Mouse (Mus musculus) inflammation-experienced regulatory T-cells, adult 6 months (primary cell): ENCODE results near the gene Pomgnt2. TPM values are rescaled to one million over a fixed set of nuclear protein-coding genes. Genes with fewer than 3 reads are reported as not detected.

Experiments
- ATAC-seq: one replicate; pipeline ENCODE4 v1.8.0; 2017
- polyA plus RNA-seq, 3 experiments: library from polyadenylated mRNA; unstranded; fragments of 100-300 nt; shearing (Covaris generic); gene quantifications; one replicate each; pipeline ENCODE4 v1.2.1; 2017

The Pomgnt2 gene
- polyA plus RNA-seq, 3 experiments from 2014 or later = 0.40 TPM; not detected in 2

- no peak for ATAC-seq
Observed at GRCm38 (mm10) chr9:121964941-121965340, 32.0 kb downstream of the Pomgnt2 start.

- no peak for ATAC-seq
Observed at GRCm38 (mm10) chr9:121959966-121960635, 36.8 kb downstream of the Pomgnt2 start.

- ATAC-seq = no peak
Observed at GRCm38 (mm10) chr9:121952596-121952995, 44.3 kb downstream of the Pomgnt2 start.

GRCm38 (mm10) chr9:121951114-121951423 lies 45.8 kb downstream of the Pomgnt2 start:
- ATAC-seq = no peak

- no peak for ATAC-seq
Observed at GRCm38 (mm10) chr9:121950418-121951113, 46.3 kb downstream of the Pomgnt2 start, which contains the start of gene Fam198a. Gene Fam198a (plus strand): TSS chr9:121950988.

GRCm38 (mm10) chr9:121948431-121948830 lies 48.5 kb downstream of the Pomgnt2 start:
- ATAC-seq = no peak

- ATAC-seq = no peak
Observed at GRCm38 (mm10) chr9:121947784-121948183, 49.1 kb downstream of the Pomgnt2 start.

- ATAC-seq = no peak
Observed at GRCm38 (mm10) chr9:121943628-121944027, 53.3 kb downstream of the Pomgnt2 start.

- no peak for ATAC-seq
Observed at GRCm38 (mm10) chr9:121943005-121943404, 53.9 kb downstream of the Pomgnt2 start.

GRCm38 (mm10) chr9:121937944-121938355 lies 59.0 kb downstream of the Pomgnt2 start:
- ATAC-seq = no peak

- peak; percentile 63 for ATAC-seq
Observed at GRCm38 (mm10) chr9:121937451-121937864, 59.5 kb downstream of the Pomgnt2 start.

GRCm38 (mm10) chr9:121936952-121937351 lies 60.0 kb downstream of the Pomgnt2 start:
- no peak for ATAC-seq

GRCm38 (mm10) chr9:121934856-121935255 lies 62.1 kb downstream of the Pomgnt2 start:
- no peak for ATAC-seq

Other genes starting within 250 kb of the Pomgnt2 start
- under 1 TPM in 2 of 3 experiments, not detected in 1; 0.23 to 0.24 TPM for gene Zfp651, start 237.8 kb downstream of the Pomgnt2 start, polyA plus RNA-seq
- not detected for gene Klhl40, start 219.5 kb downstream of the Pomgnt2 start, polyA plus RNA-seq
- not detected for gene Hhatl, start 204.6 kb downstream of the Pomgnt2 start, polyA plus RNA-seq
- gene Ccdc13, start 157.6 kb downstream of the Pomgnt2 start, polyA plus RNA-seq = not detected
- gene Higd1a, start 138.7 kb downstream of the Pomgnt2 start, polyA plus RNA-seq = 100 to 1,000 TPM; 108 to 167 (median 119) TPM
- not detected for gene Ackr2, start 98.8 kb downstream of the Pomgnt2 start, polyA plus RNA-seq
- gene Cyp8b1, start 80.8 kb downstream of the Pomgnt2 start, polyA plus RNA-seq = not detected
- under 1 TPM in 1 of 3 experiments, not detected in 2; 0.12 TPM for gene Fam198a, start 46.1 kb downstream of the Pomgnt2 start, polyA plus RNA-seq
- 10 to 100 TPM; 20.1 to 26.7 (median 25.2) TPM for gene Snrk, start 120.2 kb upstream of the Pomgnt2 start, polyA plus RNA-seq